Mouse (Mus musculus) testis, adult 2 months (tissue): Measurements from ENCODE around the gene Pramef12. TPM values are rescaled to one million over a fixed set of nuclear protein-coding genes. Genes with fewer than 3 reads are reported as not detected.

ENCODE experiments used
- H3K27ac ChIP-seq: fragments of 200-500 bp; 2 replicates; pipeline ENCODE4 v1.5.1; 2012; ENCODE audit warnings: low read depth, low read length; ENCODE audit not compliant: control insufficient read depth, insufficient read depth
- H3K27me3 ChIP-seq: fragments of 200-500 bp; 2 replicates; pipeline ENCODE4 v1.6.1; 2012; ENCODE audit warnings: mild to moderate bottlenecking, low read length, moderate library complexity; ENCODE audit not compliant: control insufficient read depth, insufficient read depth
- H3K36me3 ChIP-seq: fragments of 200-500 bp; 2 replicates; pipeline ENCODE4 v1.6.1; 2012; ENCODE audit warnings: mild to moderate bottlenecking, low read length; ENCODE audit not compliant: control insufficient read depth, insufficient read depth
- H3K4me1 ChIP-seq: fragments of 200-500 bp; 2 replicates; pipeline ENCODE4 v1.6.1; 2012; ENCODE audit warnings: low read length; ENCODE audit not compliant: control insufficient read depth, insufficient read depth
- H3K4me3 ChIP-seq: fragments of 200-500 bp; 2 replicates; pipeline ENCODE4 v1.5.1; 2012; ENCODE audit warnings: low read depth, mild to moderate bottlenecking, low read length, moderate library complexity, mixed read lengths; ENCODE audit not compliant: control insufficient read depth
- CTCF ChIP-seq: fragments of 200-500 bp; IDR thresholded peaks from 2 replicates; pipeline ENCODE4 v1.5.1; 2012; ENCODE audit warnings: low read depth, mild to moderate bottlenecking, inconsistent platforms, low read length, moderate library complexity; ENCODE audit not compliant: control insufficient read depth, insufficient read depth, insufficient replicate concordance
- POLR2A ChIP-seq: fragments of 200-500 bp; IDR thresholded peaks from 2 replicates; pipeline ENCODE4 v1.6.1; 2012; ENCODE audit warnings: low read depth, mild to moderate bottlenecking, inconsistent platforms, low read length, moderate library complexity; ENCODE audit not compliant: control insufficient read depth
- polyA plus RNA-seq: library from polyadenylated mRNA; depleted of rRNA; stranded (reverse); fragments of >200 nt; gene quantifications from 2 replicates; pipeline ENCODE4 v1.2.3, GENCODE M21; 2012; rRNA removed

The Pramef12 gene
- polyA plus RNA-seq = 2.2 and 2.8 TPM in 2 replicates

DNA sequence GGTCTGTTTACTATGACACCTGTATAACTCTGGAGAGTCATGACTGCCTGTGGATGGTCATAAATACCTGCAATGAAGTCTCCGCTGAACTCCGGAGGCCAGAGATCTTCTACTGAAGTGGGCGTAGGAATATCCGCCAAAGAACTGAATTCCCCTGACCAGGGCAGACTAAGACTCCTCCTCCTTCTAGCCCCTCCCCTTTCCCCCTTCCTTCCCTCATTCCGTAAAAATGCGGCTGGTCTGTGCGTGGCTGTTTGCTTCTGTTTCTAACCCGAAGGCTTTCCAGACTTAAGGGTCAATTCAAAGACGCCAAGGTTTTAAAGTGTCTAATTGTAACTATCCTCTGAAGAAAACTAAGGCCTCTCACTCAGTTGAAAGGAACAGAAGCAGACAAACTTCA lies at the start of gene Pramef12:
TSS of gene Pramef12 (minus strand) at position 175 of the 400 bp plus-strand sequence.
- no peaks in the 10 kb centered on the region for H3K36me3 ChIP-seq
- H3K4me3 ChIP-seq = no peak within 1 kb of the TSS
- peaks cover 7% of the 10 kb centered on the region for H3K4me1 ChIP-seq
- TF ChIP-seq POLR2A = no peak
- no peak for TF ChIP-seq CTCF
- no peak within 1 kb of the TSS for H3K27ac ChIP-seq
- no peaks in the 10 kb centered on the region for H3K27me3 ChIP-seq

DNA sequence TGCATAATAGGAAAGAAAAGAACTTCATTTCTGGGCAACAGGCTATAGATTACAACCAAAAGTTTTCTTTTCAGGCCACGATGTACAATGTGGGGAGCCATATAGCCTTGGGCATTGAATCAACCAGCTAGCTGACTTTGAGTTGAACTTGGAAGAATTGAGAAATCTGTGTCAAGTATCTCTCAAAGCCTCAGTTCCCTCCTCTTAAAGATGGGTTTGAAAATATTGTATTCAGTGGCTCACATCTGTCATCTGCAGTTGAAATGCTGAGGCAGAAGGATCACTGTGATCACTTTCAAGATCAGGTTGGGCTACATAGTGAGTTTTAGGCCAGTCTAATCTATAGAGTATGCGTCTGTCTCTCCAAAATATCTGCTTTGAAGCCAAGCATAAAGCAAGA lies 45.0 kb upstream of the Pramef12 start, which contains the start of gene Gm9944:
TSS of gene Gm9944 (minus strand) at position 101 of the 400 bp plus-strand sequence.
- Histone ChIP-seq H3K27me3 (no peaks in the 10 kb centered on the region), H3K27ac (no peak within 1 kb of the TSS), H3K4me1 (no peaks in the 10 kb centered on the region), H3K36me3 (no peaks in the 10 kb centered on the region), H3K4me3 (no peak within 1 kb of the TSS)
- no peak for TF ChIP-seq POLR2A
- TF ChIP-seq CTCF = no peak

DNA sequence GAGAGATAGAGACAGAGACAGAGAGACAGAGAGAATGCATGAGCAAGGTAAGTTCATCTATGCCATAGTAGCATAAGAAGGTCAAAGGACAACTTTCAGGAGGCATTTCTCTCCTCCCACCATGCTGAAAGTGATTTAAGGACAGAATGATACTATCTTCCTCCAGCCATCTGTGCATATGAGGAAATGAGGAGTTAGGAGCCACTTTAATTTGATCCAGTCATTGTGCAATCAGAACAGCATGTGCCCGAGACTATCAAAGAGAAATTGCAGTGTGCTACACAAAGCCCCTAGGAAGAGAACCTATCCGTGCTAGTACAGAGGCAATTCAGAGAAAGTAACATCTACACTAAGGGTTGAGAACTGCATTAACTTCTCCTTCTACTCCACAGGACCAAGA lies 40.3 kb upstream of the Pramef12 start:
- Histone ChIP-seq H3K27me3 (no peaks in the 10 kb centered on the region), H3K27ac (no peak overlapping the region), H3K4me3 (no peak overlapping the region), H3K36me3 (no peaks in the 10 kb centered on the region), H3K4me1 (no peaks in the 10 kb centered on the region)
- no peak for TF ChIP-seq POLR2A
- TF ChIP-seq CTCF = no peak

DNA sequence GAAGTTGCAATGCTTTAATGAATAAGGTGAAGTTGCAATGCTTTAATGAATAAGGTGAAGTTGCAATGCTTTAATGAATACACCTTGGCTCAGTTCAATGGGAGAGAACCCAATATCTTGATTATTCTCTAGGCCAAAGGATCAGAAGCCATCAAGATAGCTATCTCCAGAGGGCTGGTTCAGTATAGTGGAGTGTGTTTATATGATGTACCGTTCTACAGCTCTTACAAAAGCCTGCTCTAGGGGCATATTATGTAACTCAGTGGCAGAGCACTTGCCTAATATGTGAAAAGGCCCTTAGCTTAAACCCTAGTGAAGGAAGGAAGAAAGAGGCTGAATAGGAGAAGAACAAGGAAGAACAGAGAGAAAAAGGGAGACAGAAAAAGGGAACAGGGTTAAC lies 33.3 kb upstream of the Pramef12 start:
- Histone ChIP-seq H3K27ac (no peak overlapping the region), H3K4me3 (no peak overlapping the region), H3K36me3 (no peaks in the 10 kb centered on the region), H3K4me1 (no peaks in the 10 kb centered on the region), H3K27me3 (no peaks in the 10 kb centered on the region)
- TF ChIP-seq CTCF (no peak), POLR2A (no peak)

DNA sequence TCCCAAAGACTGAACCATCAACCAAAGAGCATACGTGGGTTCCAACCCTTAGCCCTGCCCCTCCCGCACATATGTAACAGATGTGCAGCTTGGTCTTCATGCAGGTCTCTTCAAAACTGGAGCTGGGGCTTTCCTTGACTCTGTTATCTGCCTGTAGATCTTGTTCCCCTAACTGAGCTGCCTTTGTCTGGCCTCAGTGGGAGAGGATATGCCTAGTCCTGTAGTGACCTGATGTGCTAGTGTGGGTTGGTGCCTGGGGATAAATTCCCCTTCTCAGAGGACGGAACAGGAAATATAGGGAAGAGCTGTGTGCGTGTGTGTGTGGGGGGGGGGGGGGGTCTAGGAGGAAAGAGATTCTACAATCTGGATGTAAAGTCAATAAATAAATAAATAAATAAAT lies 32.8 kb upstream of the Pramef12 start:
- Histone ChIP-seq H3K36me3 (no peaks in the 10 kb centered on the region), H3K27me3 (no peaks in the 10 kb centered on the region), H3K4me3 (no peak overlapping the region), H3K4me1 (no peaks in the 10 kb centered on the region), H3K27ac (no peak overlapping the region)
- TF ChIP-seq CTCF (no peak), POLR2A (no peak)

DNA sequence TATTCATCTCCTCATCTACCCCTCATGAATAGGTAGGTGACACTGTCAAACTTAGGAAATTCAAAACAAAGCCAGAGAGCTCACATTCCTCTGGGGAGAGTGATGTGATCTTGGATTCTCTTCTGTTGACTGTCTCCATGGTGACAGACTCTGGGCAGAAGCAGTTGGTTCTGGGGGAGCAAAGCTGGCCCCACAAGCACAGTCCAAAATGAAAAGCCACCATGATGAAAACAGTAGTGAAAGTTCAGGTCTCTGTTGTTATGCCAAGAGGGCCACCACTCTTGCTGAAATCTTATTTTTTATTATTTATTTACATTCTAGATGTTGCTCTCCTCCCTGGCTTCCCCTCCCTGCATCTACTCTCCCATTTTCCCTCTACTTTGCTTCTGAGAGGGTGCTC lies 30.4 kb upstream of the Pramef12 start, which contains the start of gene 1700012P22Rik:
TSS of gene 1700012P22Rik (minus strand) at position 101 of the 400 bp plus-strand sequence.
- peak within 1 kb of the TSS; percentile 73 for H3K4me3 ChIP-seq
- no peak within 1 kb of the TSS; the same call in 1 of the 2 replicates for H3K27ac ChIP-seq
- H3K27me3 ChIP-seq = no peaks in the 10 kb centered on the region
- H3K36me3 ChIP-seq = no peaks in the 10 kb centered on the region
- no peaks in the 10 kb centered on the region for H3K4me1 ChIP-seq
- TF ChIP-seq POLR2A = no peak
- no peak for TF ChIP-seq CTCF

GRCm38 (mm10) chr4:144433216-144433615 lies 25.0 kb upstream of the Pramef12 start:
- Histone ChIP-seq H3K27me3 (no peaks in the 10 kb centered on the region), H3K27ac (no peak overlapping the region), H3K4me1 (no peaks in the 10 kb centered on the region), H3K36me3 (no peaks in the 10 kb centered on the region), H3K4me3 (no peak overlapping the region)
- TF ChIP-seq CTCF (no peak), POLR2A (no peak)

DNA sequence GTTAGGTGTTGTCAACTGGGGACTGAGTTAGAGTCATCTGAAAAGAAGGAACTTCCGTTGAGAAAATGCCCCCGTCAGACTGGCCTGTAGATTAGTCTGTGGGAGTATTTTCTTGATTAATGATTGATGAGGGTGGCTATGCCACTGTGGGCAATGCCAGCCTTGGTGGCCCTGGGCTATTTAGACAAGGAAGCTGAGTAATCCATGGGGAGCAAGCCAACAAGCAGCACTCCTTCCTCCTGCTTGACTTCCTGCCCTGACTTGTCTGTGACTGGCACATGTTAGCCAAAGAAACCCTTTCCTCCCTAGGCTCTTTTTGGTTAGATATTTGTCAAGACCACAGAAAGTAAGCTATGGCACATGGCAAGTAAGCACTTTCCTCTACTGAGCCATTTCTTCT lies 22.5 kb upstream of the Pramef12 start:
- H3K36me3 ChIP-seq = no peaks in the 10 kb centered on the region
- no peaks in the 10 kb centered on the region for H3K27me3 ChIP-seq
- no peak overlapping the region for H3K27ac ChIP-seq
- H3K4me3 ChIP-seq = no peak overlapping the region
- H3K4me1 ChIP-seq = no peaks in the 10 kb centered on the region
- TF ChIP-seq POLR2A (no peak), CTCF (no peak)
